Mouse (Mus musculus): Measurements from ENCODE around the gene Ift122. TPM values are rescaled to one million over a fixed set of nuclear protein-coding genes. Genes with fewer than 3 reads are reported as not detected.

Gene Ift122
- polyA plus RNA-seq, 1 experiment from 2014 or later: 26.1 TPM

Other genes with a start within 250 kb of the Ift122 start
- 137 and 156 TPM in 2 replicates for gene Raf1, start 176.8 kb upstream of the Ift122 start, polyA plus RNA-seq (2015; fragmentation: Nextera tagmentation; extraction: Ambion mirVana)
- 0.78 and 0.84 TPM in 2 replicates for gene Tmem40, start 91.1 kb upstream of the Ift122 start, polyA plus RNA-seq (2015; fragmentation: Nextera tagmentation; extraction: Ambion mirVana)
- 23.8 and 26.5 TPM in 2 replicates for gene Cand2, start 78.9 kb upstream of the Ift122 start, polyA plus RNA-seq (2015; fragmentation: Nextera tagmentation; extraction: Ambion mirVana)
- gene Rpl32, start 44.7 kb upstream of the Ift122 start, polyA plus RNA-seq (2015; fragmentation: Nextera tagmentation; extraction: Ambion mirVana): 1,595 and 1,910 TPM in 2 replicates
- 1.7 and 1.9 TPM in 2 replicates for gene Efcab12, start 15.1 kb upstream of the Ift122 start, polyA plus RNA-seq (2015; fragmentation: Nextera tagmentation; extraction: Ambion mirVana)
- 20.4 and 21.3 TPM in 2 replicates for gene Mbd4, start 99 bp upstream of the Ift122 start, polyA plus RNA-seq (2015; fragmentation: Nextera tagmentation; extraction: Ambion mirVana)
- 0.10 and 0.17 TPM in 2 replicates for gene Rho, start 78.3 kb downstream of the Ift122 start, polyA plus RNA-seq (2015; fragmentation: Nextera tagmentation; extraction: Ambion mirVana)
- gene H1foo, start 91.5 kb downstream of the Ift122 start, polyA plus RNA-seq (2015; fragmentation: Nextera tagmentation; extraction: Ambion mirVana): not detected in 2 replicates
- 14.3 and 19.7 TPM in 2 replicates for gene Plxnd1, start 141.5 kb downstream of the Ift122 start, polyA plus RNA-seq (2015; fragmentation: Nextera tagmentation; extraction: Ambion mirVana)

Data from forebrain, embryonic 13.5 days (tissue).